Mouse (Mus musculus) thymus, postnatal 0 days (tissue): ENCODE measurements around the gene Slfnl1. TPM values are rescaled to one million over a fixed set of nuclear protein-coding genes. Genes with fewer than 3 reads are reported as not detected.

Experiments
- DNase-seq: peaks from one replicate; pipeline ENCODE4 v3.0.0-alpha.2; 2015; ENCODE audit warnings: low spot score
- polyA plus RNA-seq: library from polyadenylated mRNA; unstranded; fragments of >200 nt; fragmentation: Nextera tagmentation; extraction: Ambion mirVana; gene quantifications from 2 replicates; pipeline ENCODE4 v1.2.1, GENCODE M21; 2015

The Slfnl1 gene
- polyA plus RNA-seq, 1 experiment from 2014 or later: not detected

DNA sequence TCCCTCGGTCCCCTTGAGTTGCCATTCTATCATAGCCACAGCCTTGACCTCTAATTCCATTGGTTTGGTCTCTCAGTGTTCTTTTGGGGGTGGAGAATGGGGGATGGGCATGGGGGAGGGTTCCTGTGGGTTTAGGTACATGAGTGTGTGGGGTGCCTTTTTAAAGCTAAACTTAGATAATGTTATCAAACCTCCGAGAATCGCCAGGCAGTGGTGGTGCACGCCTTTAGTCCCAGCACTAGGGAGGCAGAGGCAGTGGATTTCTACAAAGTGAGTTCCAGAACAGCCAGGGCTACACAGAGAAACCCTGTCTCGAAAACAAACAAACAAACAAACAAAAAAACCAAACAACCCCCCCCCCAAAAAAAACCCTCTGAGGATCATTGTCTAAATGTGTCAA lies 48.9 kb downstream of the Slfnl1 start:
- no peak for DNase-seq

DNA sequence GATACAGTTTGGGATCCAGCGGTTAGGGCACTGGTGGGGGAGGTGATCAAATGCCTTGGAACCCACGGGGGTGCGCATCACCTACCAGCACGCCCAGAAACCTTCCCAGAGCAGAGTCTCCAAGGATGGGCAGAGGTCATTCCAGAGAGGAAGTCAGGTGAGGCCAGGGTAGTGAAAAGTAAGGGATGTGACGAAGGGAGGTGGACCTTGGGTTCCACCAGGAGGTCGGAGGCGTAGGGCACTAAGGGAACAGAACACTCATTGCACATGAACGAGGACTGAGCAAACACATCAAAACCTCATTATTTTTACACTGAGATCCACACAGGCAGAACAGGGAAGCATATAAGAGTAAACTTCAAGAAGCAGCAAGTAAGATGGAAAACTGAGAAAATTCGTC lies 49.7 kb downstream of the Slfnl1 start:
- DNase-seq: no peak

Other genes starting within 250 kb of the Slfnl1 start
- not detected in 2 replicates for gene Foxo6, start 244.9 kb upstream of the Slfnl1 start, polyA plus RNA-seq
- 31.8 and 34.4 TPM in 2 replicates for gene Scmh1, start 127.0 kb upstream of the Slfnl1 start, polyA plus RNA-seq
- gene Ctps, start 38.0 kb downstream of the Slfnl1 start, polyA plus RNA-seq: 61.6 and 63.5 TPM in 2 replicates
- gene Gm8439, start 56.5 kb downstream of the Slfnl1 start, polyA plus RNA-seq: not detected in 2 replicates
- gene Cited4, start 134.3 kb downstream of the Slfnl1 start, polyA plus RNA-seq: 3.8 and 4.1 TPM in 2 replicates
- 0.32 and 0.34 TPM in 2 replicates for gene Kcnq4, start 216.4 kb downstream of the Slfnl1 start, polyA plus RNA-seq